Mouse (Mus musculus): ENCODE measurements around the gene Csgalnact2.

DNA sequence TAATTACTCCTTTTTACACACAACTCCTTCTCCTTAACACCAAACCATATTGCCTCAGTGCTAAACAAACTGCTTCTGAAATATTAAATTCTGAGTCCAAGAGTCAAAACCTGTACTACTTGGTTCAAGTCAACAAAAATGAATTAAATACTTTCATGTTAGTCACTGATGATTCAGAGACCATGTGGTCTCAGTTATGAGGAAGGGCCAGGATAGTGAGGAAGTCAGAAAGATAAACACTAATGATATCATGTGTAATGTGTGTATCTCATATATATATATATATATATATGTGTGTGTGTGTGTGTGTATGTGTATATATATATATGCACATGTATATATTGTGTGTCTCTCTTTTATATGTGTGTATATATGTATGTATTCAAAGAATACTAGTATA is 12.4 kb downstream of the Csgalnact2 start:
- TF ChIP-seq MXI1 (IDR thresholded peaks at IDR 0.05; ENCODE audit: low read depth, low read length) (no peak), CTCF (conservative IDR thresholded peaks at IDR 0.05 in 1 of 2, IDR thresholded peaks at IDR 0.05 in 1 of 2; ENCODE audit: low read depth in 2 of 2, low read length in 2 of 2) (no peak), ELF1 (IDR thresholded peaks at IDR 0.05; ENCODE audit: low read depth, low read length) (no peak), ZKSCAN1 (IDR thresholded peaks at IDR 0.05; ENCODE audit: borderline replicate concordance, low read depth, low read length) (no peak), USF1 (IDR thresholded peaks at IDR 0.05; ENCODE audit: low read depth, low read length) (no peak), MEF2A (IDR thresholded peaks at IDR 0.05; ENCODE audit: borderline replicate concordance, low read depth, low read length) (no peak), RAD21 (IDR thresholded peaks at IDR 0.05; ENCODE audit: low read depth, low read length) (no peak), UBTF (IDR thresholded peaks at IDR 0.05; ENCODE audit: low read depth, low read length) (no peak), EP300 (IDR thresholded peaks at IDR 0.05; ENCODE audit: low read length) (no peak), GABPA (IDR thresholded peaks at IDR 0.05; ENCODE audit: insufficient replicate concordance, low read depth, low read length) (no peak), E2F4 (IDR thresholded peaks at IDR 0.05; ENCODE audit: insufficient replicate concordance, low read depth, low read length) (no peak), CHD2 (IDR thresholded peaks at IDR 0.05; ENCODE audit: low read length) (no peak)
